Mouse (Mus musculus): ENCODE measurements around the gene Cdk14.
A peak's percentile ranks its signal among the peaks of the same experiment; 100 is the strongest.

The Cdk14 gene

GRCm38 (mm10) chr5:5109017-5109416 is 311.1 kb downstream of the Cdk14 start:
- no peak for DNase-seq (ENCODE audit: low spot score in 2 of 2)

GRCm38 (mm10) chr5:5096248-5096915 is 323.7 kb downstream of the Cdk14 start:
- no peak for DNase-seq (ENCODE audit: low spot score in 2 of 2)

- DNase-seq (ENCODE audit: low spot score in 2 of 2) = peak; percentile 18 to 32
Observed at GRCm38 (mm10) chr5:5092736-5093135, 327.4 kb downstream of the Cdk14 start.

DNA sequence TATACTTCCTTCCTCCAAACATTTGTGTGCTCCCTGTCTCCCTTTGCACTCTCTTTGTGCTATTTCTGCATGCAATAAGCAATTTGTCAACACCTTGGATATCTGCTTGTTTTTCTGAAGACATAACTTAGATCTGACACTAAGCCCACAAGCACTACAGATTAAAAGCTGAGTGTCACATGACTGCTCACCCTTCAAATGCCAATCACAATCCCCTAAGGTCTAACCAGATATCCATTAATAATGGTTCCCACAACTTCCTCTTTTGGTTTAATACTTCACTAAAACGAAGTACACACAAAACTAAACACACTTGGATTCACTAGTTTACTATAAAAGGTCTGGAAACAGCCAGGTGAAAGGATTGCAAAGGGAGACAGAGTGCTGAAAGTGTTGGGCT is 348.6 kb downstream of the Cdk14 start:
- DNase-seq (ENCODE audit: low spot score in 2 of 2) = no peak

DNA sequence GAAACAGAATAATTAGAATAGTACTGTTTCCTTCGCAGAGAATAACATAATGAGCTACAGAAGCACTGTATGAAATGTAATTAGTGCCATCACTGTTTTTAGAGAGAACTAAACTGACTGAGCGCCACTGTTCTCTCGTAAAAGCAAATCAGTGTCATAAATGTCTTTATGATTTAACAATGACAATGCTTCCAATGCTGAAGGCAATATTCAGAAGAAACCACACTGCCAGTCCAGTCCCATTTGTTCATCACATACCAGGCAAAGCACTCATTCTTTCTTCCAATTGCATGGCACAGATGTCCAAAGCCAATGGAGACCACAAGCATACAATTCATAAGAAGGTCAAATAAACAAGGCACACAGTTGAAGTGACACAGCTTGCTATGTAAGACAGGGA is 355.4 kb downstream of the Cdk14 start:
- no peak for DNase-seq (ENCODE audit: low spot score in 2 of 2)

DNA sequence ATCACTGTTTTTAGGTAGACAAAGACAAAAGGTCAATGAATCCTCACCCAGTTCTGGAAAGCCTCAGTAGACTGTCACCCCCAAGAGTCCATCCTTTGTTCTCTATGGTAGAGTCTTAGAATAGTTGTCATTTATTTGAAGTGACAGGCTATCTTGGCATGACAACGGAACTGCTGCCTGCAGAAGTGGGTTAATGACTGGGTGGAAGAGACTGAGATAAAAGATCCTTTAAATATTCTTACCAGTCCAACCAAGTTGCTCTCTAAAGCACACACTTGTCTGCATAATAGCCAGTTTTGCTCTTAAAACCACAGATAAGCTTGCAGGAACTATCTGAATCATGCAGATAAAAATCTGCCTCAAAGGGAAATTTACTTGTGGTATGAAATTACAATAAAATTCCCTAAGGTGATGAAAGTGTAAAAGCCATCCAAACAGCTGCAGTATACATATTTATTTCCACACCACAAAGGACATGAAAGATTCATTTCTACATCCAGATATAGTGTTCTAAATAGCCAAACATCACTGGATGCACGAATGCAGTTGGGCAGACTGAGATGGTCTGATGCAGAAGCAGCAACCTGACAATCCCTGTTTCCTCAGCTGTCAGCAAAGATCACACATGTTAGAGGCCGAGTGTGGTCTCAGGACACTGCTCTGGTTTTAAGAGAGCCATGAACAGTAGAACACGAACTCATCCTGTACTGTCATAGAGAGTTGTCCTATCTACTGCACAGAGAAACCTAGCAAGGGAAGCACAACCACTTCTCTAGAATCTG is 363.8 kb downstream of the Cdk14 start:
- DNase-seq (ENCODE audit: low spot score in 2 of 2) = no peak

GRCm38 (mm10) chr5:5055494-5055893 is 364.6 kb downstream of the Cdk14 start:
- DNase-seq (ENCODE audit: low spot score in 2 of 2) = no peak

DNA sequence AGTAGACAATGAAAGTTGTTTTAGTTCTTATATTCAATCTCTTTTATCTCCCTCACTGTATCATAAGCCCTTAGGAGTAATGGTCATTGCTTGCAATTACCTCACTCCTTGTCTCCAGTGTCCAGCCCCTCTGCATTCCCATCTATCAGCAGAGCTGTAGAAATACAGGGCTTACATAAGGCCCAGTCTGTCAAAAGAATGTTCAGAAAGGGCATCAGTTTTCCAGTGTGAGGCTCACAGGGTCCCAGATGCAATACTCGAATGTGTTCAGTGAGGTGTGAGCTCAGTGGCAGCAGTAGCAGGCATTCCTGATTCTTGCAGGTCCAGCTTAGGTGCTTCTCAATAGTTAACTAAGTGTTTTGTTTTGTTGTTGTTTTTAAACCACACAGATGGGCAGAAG is 365.8 kb downstream of the Cdk14 start:
- DNase-seq (ENCODE audit: low spot score in 2 of 2) = no peak

GRCm38 (mm10) chr5:5044326-5044725 is 375.8 kb downstream of the Cdk14 start:
- no peak for DNase-seq (ENCODE audit: low spot score in 2 of 2)

DNA sequence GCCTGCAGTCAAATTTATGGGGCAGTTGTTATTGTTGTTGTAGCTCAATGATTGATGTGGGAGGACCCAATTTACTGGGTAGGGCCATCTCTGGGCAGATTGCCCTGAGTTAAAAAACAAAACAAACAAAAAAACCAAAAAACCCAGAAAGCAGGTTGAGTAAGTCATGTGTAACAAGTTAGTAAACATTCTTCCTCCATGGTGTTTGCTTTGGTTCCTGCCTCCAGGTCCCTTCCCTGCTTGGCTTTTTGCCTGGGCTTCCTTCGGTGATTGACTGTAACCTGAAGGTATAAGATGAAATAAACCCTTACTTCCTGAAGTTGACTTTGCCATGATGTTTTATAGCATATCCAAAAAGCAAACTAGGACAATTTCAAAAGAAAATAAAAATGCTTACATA is 377.4 kb downstream of the Cdk14 start:
- DNase-seq (ENCODE audit: low spot score in 2 of 2) = no peak

- no peak for DNase-seq (ENCODE audit: low spot score in 2 of 2)
Observed at GRCm38 (mm10) chr5:5041480-5041879, 378.6 kb downstream of the Cdk14 start.

- no peak for DNase-seq (ENCODE audit: low spot score in 2 of 2)
Observed at GRCm38 (mm10) chr5:5039700-5040284, 380.3 kb downstream of the Cdk14 start.

DNA sequence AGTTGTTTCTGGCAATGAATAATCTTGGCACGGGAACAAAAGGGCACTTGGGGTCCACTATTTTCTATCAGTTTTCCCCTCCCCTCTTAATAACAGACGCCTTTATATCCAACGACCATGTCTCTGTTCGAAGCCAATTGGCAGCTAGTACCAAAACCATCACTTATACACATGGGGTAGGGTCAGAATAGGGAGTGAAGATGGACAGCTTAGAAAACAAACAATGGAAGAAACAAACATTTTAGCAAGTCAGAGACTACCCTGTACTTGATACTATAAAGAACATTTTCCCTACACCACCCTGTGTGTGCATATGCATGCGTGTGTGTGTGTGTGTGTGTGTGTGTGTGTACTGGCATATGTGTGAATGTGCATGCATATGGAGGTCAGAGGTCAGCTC is 386.7 kb downstream of the Cdk14 start:
- no peak for DNase-seq (ENCODE audit: low spot score in 2 of 2)

GRCm38 (mm10) chr5:5032847-5033246 is 387.3 kb downstream of the Cdk14 start:
- DNase-seq (ENCODE audit: low spot score in 2 of 2) = no peak

DNA sequence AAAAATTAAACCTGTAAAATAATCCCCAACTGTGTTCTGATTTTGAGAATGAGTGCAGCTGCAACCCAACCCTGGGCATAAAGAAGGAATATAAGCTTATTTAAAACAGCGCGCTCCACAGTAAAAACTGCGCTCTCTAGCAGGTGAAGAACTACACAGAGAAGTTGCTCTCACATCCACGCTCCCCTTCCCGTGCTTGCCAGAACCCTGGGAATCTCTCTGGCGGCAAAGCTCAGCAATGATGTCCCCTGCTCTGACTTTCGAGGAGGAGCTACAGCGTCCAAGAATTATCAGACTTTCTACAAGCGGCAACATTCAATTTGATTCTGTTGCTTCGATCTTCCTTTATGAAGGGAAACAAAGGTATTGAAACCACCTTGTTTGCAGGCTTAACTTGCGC is 387.7 kb downstream of the Cdk14 start:
- DNase-seq (ENCODE audit: low spot score in 2 of 2) = no peak

GRCm38 (mm10) chr5:5030431-5030830 is 389.7 kb downstream of the Cdk14 start:
- DNase-seq (ENCODE audit: low spot score in 2 of 2) = no peak

- DNase-seq (ENCODE audit: low spot score in 2 of 2) = no peak
Observed at GRCm38 (mm10) chr5:5018959-5019358, 401.2 kb downstream of the Cdk14 start.

DNA sequence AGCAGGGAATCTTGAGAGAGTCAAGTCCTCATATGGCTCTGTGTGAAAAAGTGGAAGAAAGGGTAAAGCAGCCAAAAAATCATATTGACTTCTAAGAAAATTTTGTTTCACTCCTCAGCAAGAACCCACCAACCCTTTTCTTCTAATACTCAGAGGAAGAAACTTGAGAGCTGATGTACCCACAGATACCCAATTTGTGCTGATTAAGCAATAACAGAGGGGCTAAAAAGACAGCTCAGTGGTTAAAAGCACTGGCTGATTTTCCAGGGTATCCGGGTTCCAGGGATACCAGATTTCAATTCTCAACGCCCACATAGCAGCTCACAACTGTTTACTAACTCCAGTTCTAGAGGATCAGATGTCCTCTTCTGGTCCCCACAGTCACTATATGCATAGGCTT is 401.9 kb downstream of the Cdk14 start:
- no peak for DNase-seq (ENCODE audit: low spot score in 2 of 2)

DNA sequence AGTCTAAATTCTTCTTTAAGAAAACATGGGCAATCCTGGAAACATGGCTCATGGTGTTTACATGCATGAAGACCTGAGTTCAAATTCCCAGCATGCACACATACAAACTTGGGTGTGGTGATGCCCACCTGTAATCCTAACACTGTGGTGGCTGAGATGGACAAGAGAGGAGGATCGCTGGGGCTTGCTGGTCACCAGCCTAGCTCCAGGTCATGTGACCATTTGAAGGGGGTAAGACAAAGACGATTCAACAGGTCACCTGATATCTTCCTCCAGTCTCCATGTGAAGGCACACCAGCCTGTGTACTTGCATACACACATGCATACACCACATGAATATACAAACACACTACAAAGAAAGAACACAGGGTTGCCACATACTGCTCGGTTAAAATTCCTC is 406.3 kb downstream of the Cdk14 start:
- no peak for DNase-seq (ENCODE audit: low spot score in 2 of 2)

- no peak for DNase-seq (ENCODE audit: low spot score in 2 of 2)
Observed at GRCm38 (mm10) chr5:5012521-5013346, 407.4 kb downstream of the Cdk14 start.

DNA sequence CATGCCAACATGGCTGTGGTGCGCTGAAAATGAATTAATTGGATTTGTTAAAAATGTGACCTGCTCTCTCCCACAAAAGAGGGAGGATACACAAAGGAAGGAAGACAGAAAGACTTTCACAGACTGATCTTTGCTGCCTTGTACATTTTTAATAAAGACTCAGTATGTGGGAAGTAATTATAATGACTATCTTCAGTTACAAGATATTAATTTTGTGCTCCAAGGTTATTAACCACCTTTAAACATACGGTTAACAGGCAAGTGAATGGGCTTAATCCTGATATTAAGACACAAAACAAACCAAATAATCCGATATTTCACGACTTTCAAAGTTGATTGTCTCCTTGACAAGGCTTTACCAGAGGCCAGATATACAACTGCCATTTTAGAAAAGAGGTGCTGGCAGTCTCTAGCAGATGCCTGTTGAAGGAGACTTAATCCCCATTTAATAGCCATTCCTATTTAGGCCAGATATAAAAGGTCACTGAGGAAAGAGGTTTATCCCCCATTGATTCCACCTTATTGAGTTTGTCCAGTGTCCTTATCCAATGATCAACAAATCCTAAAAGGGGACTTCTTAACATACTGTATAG is 411.9 kb downstream of the Cdk14 start:
- no peak for DNase-seq (ENCODE audit: low spot score in 2 of 2)
